Mouse (Mus musculus) MEL (cell line): ENCODE measurements around the gene Dntt. TPM values are rescaled to one million over a fixed set of nuclear protein-coding genes. Genes with fewer than 3 reads are reported as not detected.

Source experiments
- DNase-seq: peaks from one replicate; pipeline ENCODE4 v3.0.0; 2011; ENCODE audit warnings: low read depth, low spot score
- H3K27ac ChIP-seq: 2 replicates; pipeline ENCODE4 v1.5.1; 2012; ENCODE audit warnings: low read depth, mild to moderate bottlenecking, control low read depth, low read length, moderate library complexity; ENCODE audit not compliant: control insufficient read depth
- H3K27me3 ChIP-seq, 2 experiments: fragments of 150-350 bp in 1 of 2; sonication (generic) in 1 of 2; 2 replicates each; pipeline ENCODE4 v1.6.1; 2012; ENCODE audit warnings: low read length in 2 of 2, mild to moderate bottlenecking in 2 of 2, improper control_type of control experiment in 1 of 2, moderate library complexity in 1 of 2; ENCODE audit not compliant: insufficient read depth in 2 of 2, control insufficient read depth in 1 of 2
- H3K36me3 ChIP-seq, 2 experiments: 2 replicates each; pipeline ENCODE4 v1.6.1; 2012 to 2014; ENCODE audit warnings: low read length in 2 of 2, improper control_type of control experiment in 1 of 2, inconsistent platforms in 1 of 2, mild to moderate bottlenecking in 1 of 2; ENCODE audit not compliant: insufficient read depth in 2 of 2, control insufficient read depth in 1 of 2
- H3K4me1 ChIP-seq, 2 experiments: fragments of 150-350 bp in 1 of 2; sonication (generic) in 1 of 2; 2 replicates each; pipeline ENCODE4 v1.6.1; 2012; ENCODE audit warnings: low read length in 2 of 2, improper control_type of control experiment in 1 of 2, mild to moderate bottlenecking in 1 of 2; ENCODE audit not compliant: insufficient read depth in 2 of 2, control insufficient read depth in 1 of 2
- H3K4me3 ChIP-seq, 2 experiments: fragments of 150-350 bp in 1 of 2; sonication (generic) in 1 of 2; 2 replicates each; pipeline ENCODE4 v1.5.1; 2012; ENCODE audit warnings: low read depth in 2 of 2, low read length in 2 of 2, mild to moderate bottlenecking in 2 of 2, moderate library complexity in 2 of 2, control low read depth in 1 of 2, improper control_type of control experiment in 1 of 2; ENCODE audit not compliant: control insufficient read depth in 1 of 2, insufficient read depth in 1 of 2
- H3K79me2 ChIP-seq: 2 replicates; pipeline ENCODE4 v1.6.1; 2012; ENCODE audit warnings: mild to moderate bottlenecking, low read length, moderate library complexity; ENCODE audit not compliant: control insufficient read depth, poor library complexity, insufficient read depth
- H3K9ac ChIP-seq: 2 replicates; pipeline ENCODE4 v1.6.1; 2012; ENCODE audit warnings: low read depth, mild to moderate bottlenecking, control low read depth, low read length, moderate library complexity; ENCODE audit not compliant: control insufficient read depth, poor library complexity, severe bottlenecking
- H3K9me3 ChIP-seq: fragments of 150-350 bp; sonication (generic); replicated peaks from 2 replicates; pipeline ENCODE4 v1.6.1; 2012; ENCODE audit warnings: mild to moderate bottlenecking, low read length, improper control_type of control experiment, moderate library complexity; ENCODE audit not compliant: insufficient read depth
- BHLHE40 ChIP-seq: IDR thresholded peaks from 2 replicates; pipeline ENCODE4 v1.6.1; 2012; ENCODE audit warnings: low read depth, mild to moderate bottlenecking, inconsistent platforms, low read length, improper control_type of control experiment, borderline replicate concordance
- CHD1 ChIP-seq: IDR thresholded peaks from 2 replicates; pipeline ENCODE4 v1.6.1; 2012; ENCODE audit warnings: low read depth, mild to moderate bottlenecking, inconsistent platforms, low read length, improper control_type of control experiment
- CTCF ChIP-seq, 3 experiments: IDR thresholded peaks in 2 of 3; conservative IDR thresholded peaks in 1 of 3; 2 replicates each; pipeline ENCODE4 v1.5.1; 2011 to 2012; ENCODE audit warnings: low read length in 3 of 3, low read depth in 2 of 3, mild to moderate bottlenecking in 2 of 3, improper control_type of control experiment in 1 of 3, inconsistent platforms in 1 of 3, mixed read lengths in 1 of 3, moderate library complexity in 1 of 3; ENCODE audit not compliant: control insufficient read depth in 1 of 3, insufficient read depth in 1 of 3, poor library complexity in 1 of 3, severe bottlenecking in 1 of 3
- ETS1 ChIP-seq: IDR thresholded peaks from 2 replicates; pipeline ENCODE4 v1.6.1; 2012; ENCODE audit warnings: low read depth, mild to moderate bottlenecking, inconsistent platforms, low read length, improper control_type of control experiment, moderate library complexity
- GABPA ChIP-seq: IDR thresholded peaks from 2 replicates; pipeline ENCODE4 v1.6.1; 2012; ENCODE audit warnings: low read depth, mild to moderate bottlenecking, inconsistent platforms, low read length, improper control_type of control experiment, moderate library complexity
- GATA1 ChIP-seq: IDR thresholded peaks from 2 replicates; pipeline ENCODE4 v1.6.1; 2011; ENCODE audit warnings: low read depth, low read length, improper control_type of control experiment
- HCFC1 ChIP-seq: IDR thresholded peaks from 2 replicates; pipeline ENCODE4 v1.6.1; 2012; ENCODE audit warnings: low read depth, mild to moderate bottlenecking, inconsistent platforms, low read length, improper control_type of control experiment, moderate library complexity
- KAT2A ChIP-seq: conservative IDR thresholded peaks from 2 replicates; pipeline ENCODE4 v1.6.1; 2012; ENCODE audit warnings: low read depth, low read length, improper control_type of control experiment, inconsistent platforms
- MAFK ChIP-seq: IDR thresholded peaks from 2 replicates; pipeline ENCODE4 v1.6.1; 2011; ENCODE audit warnings: low read depth, mild to moderate bottlenecking, low read length, improper control_type of control experiment, borderline replicate concordance
- MAZ ChIP-seq: IDR thresholded peaks from 2 replicates; pipeline ENCODE4 v1.6.1; 2012; ENCODE audit warnings: low read depth, mild to moderate bottlenecking, inconsistent platforms, low read length, improper control_type of control experiment
- MEF2A ChIP-seq: IDR thresholded peaks from 2 replicates; pipeline ENCODE4 v1.6.1; 2014; ENCODE audit warnings: low read depth, mild to moderate bottlenecking, inconsistent platforms, low read length, improper control_type of control experiment; ENCODE audit not compliant: poor library complexity, insufficient replicate concordance, severe bottlenecking; ENCODE audit errors: extremely low read depth
- POLR2A ChIP-seq, 2 experiments: IDR thresholded peaks; 2 replicates each; pipeline ENCODE4 v1.6.1; 2011 to 2012; ENCODE audit warnings: low read length in 2 of 2, mild to moderate bottlenecking in 2 of 2, control low read depth in 1 of 2, improper control_type of control experiment in 1 of 2, low read depth in 1 of 2, moderate library complexity in 1 of 2; ENCODE audit not compliant: control insufficient read depth in 1 of 2, insufficient read depth in 1 of 2, poor library complexity in 1 of 2
- RCOR1 ChIP-seq: IDR thresholded peaks from 2 replicates; pipeline ENCODE4 v1.6.1; 2012; ENCODE audit warnings: low read depth, mild to moderate bottlenecking, inconsistent platforms, low read length, improper control_type of control experiment
- SIN3A ChIP-seq: IDR thresholded peaks from 2 replicates; pipeline ENCODE4 v1.6.1; 2012; ENCODE audit warnings: low read length, improper control_type of control experiment, inconsistent platforms
- SMC3 ChIP-seq: IDR thresholded peaks from 2 replicates; pipeline ENCODE4 v1.6.1; 2011; ENCODE audit warnings: low read depth, low read length, improper control_type of control experiment
- TAL1 ChIP-seq: IDR thresholded peaks from 2 replicates; pipeline ENCODE4 v1.6.1; 2012; ENCODE audit warnings: mild to moderate bottlenecking, inconsistent platforms, low read length, moderate library complexity, mixed read lengths
- UBTF ChIP-seq: IDR thresholded peaks from 2 replicates; pipeline ENCODE4 v1.6.1; 2012; ENCODE audit warnings: low read depth, mild to moderate bottlenecking, inconsistent platforms, low read length, improper control_type of control experiment, moderate library complexity, borderline replicate concordance; ENCODE audit not compliant: insufficient read depth
- USF1 ChIP-seq: IDR thresholded peaks from 2 replicates; pipeline ENCODE4 v1.6.1; 2014; ENCODE audit warnings: low read depth, mild to moderate bottlenecking, inconsistent platforms, low read length, improper control_type of control experiment, moderate library complexity
- ZNF384 ChIP-seq: IDR thresholded peaks from 2 replicates; pipeline ENCODE4 v1.6.1; 2012; ENCODE audit warnings: low read depth, mild to moderate bottlenecking, inconsistent platforms, low read length, improper control_type of control experiment
- polyA plus RNA-seq, 2 experiments: library from polyadenylated mRNA; stranded (reverse) in 1 of 2; unstranded in 1 of 2; fragments of >175 nt in 1 of 2; fragments of >200 nt in 1 of 2; gene quantifications; 2 replicates each; pipeline versions ENCODE4 v1.2.1 to v1.2.4; 2012; ENCODE audit warnings: low replicate concordance in 2 of 2, low read depth in 1 of 2; ENCODE audit not compliant: insufficient read length in 2 of 2, insufficient read depth in 1 of 2, missing spikeins in 1 of 2
- total RNA-seq: library from RNA; depleted of rRNA; stranded (reverse); fragments of 300-350 nt; gene quantifications from 2 replicates; pipeline ENCODE4 v1.2.3, GENCODE M21; 2012

The Dntt gene
- total and polyA plus RNA-seq, 3 experiments, result not detected

GRCm38 (mm10) chr19:41011676-41012075 is 17.4 kb upstream of the Dntt start:
- Histone ChIP-seq H3K9ac (no peak overlapping the region), H3K36me3 (no peaks in the 10 kb centered on the region), H3K4me3 (no peak overlapping the region), H3K27ac (no peak overlapping the region), H3K4me1 (no peaks in the 10 kb centered on the region), H3K9me3 (no peaks in the 10 kb centered on the region), H3K79me2 (no peaks in the 10 kb centered on the region), H3K27me3 (no peaks in the 10 kb centered on the region; a peak in 1 of 4 replicates)
- DNase-seq, result no peak
- no peak for TF ChIP-seq SMC3
- no peak for TF ChIP-seq MEF2A
- no peak for TF ChIP-seq POLR2A (IDR thresholded peaks at IDR 0.05; ENCODE audit: control insufficient read depth in 1 of 2, insufficient read depth in 1 of 2, low read depth in 1 of 2, low read length in 2 of 2, poor library complexity in 1 of 2)
- no peak for TF ChIP-seq CTCF (IDR thresholded peaks at IDR 0.05 in 2 of 3, conservative IDR thresholded peaks at IDR 0.05 in 1 of 3; ENCODE audit: control insufficient read depth in 1 of 3, insufficient read depth in 1 of 3, low read depth in 2 of 3, low read length in 3 of 3, poor library complexity in 1 of 3, severe bottlenecking in 1 of 3)
- no peak for TF ChIP-seq GABPA
- TF ChIP-seq ZNF384, result no peak

DNA sequence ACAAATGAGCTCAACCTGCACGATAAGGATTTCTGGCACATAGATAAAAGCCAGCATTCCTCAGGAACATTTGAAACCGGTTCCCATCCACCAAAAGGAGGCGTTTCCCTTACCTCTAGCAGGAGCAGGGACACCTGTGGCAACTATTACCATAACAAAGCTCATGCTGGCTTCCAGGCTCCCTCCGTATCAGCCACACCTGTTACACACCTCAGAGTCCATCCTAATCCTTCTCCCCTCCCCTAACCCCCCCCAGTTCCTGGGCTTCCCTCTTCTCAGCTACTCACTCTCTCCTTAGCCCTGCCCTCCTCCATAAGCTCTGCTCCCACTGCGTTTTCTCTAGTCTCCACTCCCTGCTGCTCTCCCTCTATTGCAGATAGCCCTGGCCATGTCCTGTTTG is 15.5 kb upstream of the Dntt start:
- Histone ChIP-seq H3K9ac (no peak overlapping the region), H3K4me3 (no peak overlapping the region), H3K4me1 (no peaks in the 10 kb centered on the region), H3K9me3 (no peaks in the 10 kb centered on the region), H3K36me3 (no peaks in the 10 kb centered on the region), H3K27ac (no peak overlapping the region), H3K79me2 (no peaks in the 10 kb centered on the region), H3K27me3 (no peaks in the 10 kb centered on the region; a peak in 1 of 4 replicates)
- no peak for TF ChIP-seq MAZ
- DNase-seq, result no peak

GRCm38 (mm10) chr19:41014003-41014402 is 15.1 kb upstream of the Dntt start:
- no peak for DNase-seq

More at GRCm38 (mm10) chr19:41014003-41014402, 15.1 kb upstream of the Dntt start:
- Histone ChIP-seq H3K36me3 (no peaks in the 10 kb centered on the region), H3K79me2 (no peaks in the 10 kb centered on the region), H3K27me3 (peaks cover 0 to 2% of the 10 kb centered on the region in 2 experiments; a peak in 2 of 4 replicates), H3K4me3 (no peak overlapping the region), H3K4me1 (no peaks in the 10 kb centered on the region), H3K9me3 (no peaks in the 10 kb centered on the region), H3K27ac (no peak overlapping the region), H3K9ac (no peak overlapping the region)
- no peak for TF ChIP-seq HCFC1
- TF ChIP-seq MEF2A, result no peak
- TF ChIP-seq POLR2A (IDR thresholded peaks at IDR 0.05; ENCODE audit: control insufficient read depth in 1 of 2, insufficient read depth in 1 of 2, low read depth in 1 of 2, low read length in 2 of 2, poor library complexity in 1 of 2), result no peak
- no peak for TF ChIP-seq ETS1
- no peak for TF ChIP-seq TAL1
- no peak for TF ChIP-seq ZNF384
- no peak for TF ChIP-seq MAFK
- no peak for TF ChIP-seq GATA1
- no peak for TF ChIP-seq CHD1
- TF ChIP-seq GABPA, result no peak
- TF ChIP-seq BHLHE40, result no peak
- no peak for TF ChIP-seq RCOR1
- TF ChIP-seq SIN3A, result no peak
- no peak for TF ChIP-seq UBTF
- no peak for TF ChIP-seq KAT2A
- no peak for TF ChIP-seq USF1
